In genomic region chr6:87069195-87069900, GRCm38 (mm10) we compare ENCODE assay signal across 21 mouse cellular contexts. TPM values are rescaled to one million over a fixed set of nuclear protein-coding genes. Genes with fewer than 3 reads are reported as not detected.
A peak's percentile ranks its signal among the peaks of the same experiment; 100 is the strongest.
DNase-seq lines count a peak whose midpoint lies in the region; ATAC-seq and TF ChIP-seq lines count a peak whose summit lies in the region.
"Had no signal": no experiment of that assay in that cellular context is flagged by ENCODE, and none has a peak within 500 bp of the region (broad histone marks: within the 10 kb centered on the region; RNA-seq: fewer than 3 reads in every experiment).

No protein-coding gene starts in this region.

- no peak overlapping the region for H3K4me2 ChIP-seq in lung, postnatal 0 days (replicated peaks; ENCODE audit: low read depth, low read length)
- no peak overlapping the region for H3K4me2 ChIP-seq in stomach, embryonic 16.5 days (ENCODE audit: low read depth, low read length)
- H3K4me2 ChIP-seq: heart, embryonic 13.5 days had no signal

- WGBS in lung, postnatal 0 days, result 14% methylated on average over 7 of the region's 7 CpGs
- WGBS in stomach, embryonic 16.5 days, result 30% methylated on average over 7 of the region's 7 CpGs

- peak; percentile 83 for DNase-seq in heart, adult 11 months
- no peak for DNase-seq in heart, adult 9 months (ENCODE audit: low spot score in 2 of 2)
- peak; percentile 86 for DNase-seq in lung, postnatal 0 days (ENCODE audit: low spot score)
- DNase-seq in left cerebral cortex, postnatal 36 days (ENCODE audit: low spot score in 2 of 2), result no peak
- DNase-seq in adrenal gland, postnatal 4 days (ENCODE audit: low spot score in 2 of 2), result no peak
- DNase-seq: adrenal gland, postnatal 36 days; B cell, adult 2 months; gastrocnemius, postnatal 14 days; kidney, adult 11 months; kidney, postnatal 4 days; liver; right cerebral cortex, adult 18-20 months; thymus, postnatal 14 days had no signal

- TF ChIP-seq POLR2A in embryonic fibroblast, embryonic 13.5 days (IDR thresholded peaks at IDR 0.05; ENCODE audit: low read depth, low read length), result no peak

- TF ChIP-seq EP300 in lung, postnatal 0 days (IDR thresholded peaks at IDR 0.05), result peak; percentile 96

- no peak for TF ChIP-seq CTCF in embryonic fibroblast, embryonic 13.5 days (IDR thresholded peaks at IDR 0.05; ENCODE audit: borderline replicate concordance, insufficient read depth, low read length)
- TF ChIP-seq CTCF in lung, postnatal 0 days (IDR thresholded peaks at IDR 0.05), result no peak

- H3K9ac ChIP-seq in lung, postnatal 0 days (replicated peaks; ENCODE audit: low read depth), result no peak overlapping the region
- no peak overlapping the region for H3K9ac ChIP-seq in stomach, embryonic 16.5 days (ENCODE audit: low read length)
- H3K9ac ChIP-seq: heart, embryonic 13.5 days had no signal

- peaks cover 5% of the 10 kb centered on the region; the same call in 1 of the 2 replicates for H3K4me1 ChIP-seq in embryonic fibroblast, embryonic 13.5 days (ENCODE audit: control insufficient read depth, insufficient read depth, low read length)
- H3K4me1 ChIP-seq in lung, postnatal 0 days (ENCODE audit: insufficient read depth, low read depth, low read length), result no peaks in the 10 kb centered on the region
- H3K4me1 ChIP-seq in stomach, embryonic 16.5 days (ENCODE audit: control insufficient read depth, insufficient read depth, low read length), result 0 out of 2 replicates have a peak, but pooled peaks cover 3% of the 10 kb centered on the region

- peaks cover 25% of the 10 kb centered on the region; the same call in 1 of the 2 replicates for H3K36me3 ChIP-seq in lung, postnatal 0 days (ENCODE audit: insufficient read depth, low read length)
- H3K36me3 ChIP-seq in stomach, embryonic 16.5 days (ENCODE audit: control insufficient read depth, insufficient read depth, low read length), result peaks cover 38% of the 10 kb centered on the region

- H3K27ac ChIP-seq in embryonic fibroblast, embryonic 13.5 days (ENCODE audit: insufficient read depth, low read length), result peak overlapping the region; percentile 84
- H3K27ac ChIP-seq in lung, postnatal 0 days (ENCODE audit: low read length), result peak overlapping the region; percentile 73
- H3K27ac ChIP-seq in stomach, embryonic 16.5 days (ENCODE audit: low read length), result peak overlapping the region; percentile 50
- H3K27ac ChIP-seq: heart, embryonic 13.5 days had no signal

- peak; percentile 95 for ATAC-seq in lung, postnatal 0 days
- ATAC-seq in stomach, embryonic 16.5 days (ENCODE audit: insufficient read depth, low FRiP score), result peak; percentile 78
- ATAC-seq in megakaryocyte-erythroid progenitor cell, adult 5-6 weeks (replicated peaks; ENCODE audit: low FRiP score, low TSS enrichment, poor library complexity, severe bottlenecking), result no peak
- ATAC-seq: forebrain, embryonic 16.5 days had no signal

- intact Hi-C loops in left cerebral cortex, postnatal 36 days (cut with DNase I), result no loop called here

- no peak overlapping the region for H3K4me3 ChIP-seq in embryonic fibroblast, embryonic 13.5 days (ENCODE audit: insufficient read depth, low read length)
- no peak overlapping the region for H3K4me3 ChIP-seq in lung, postnatal 0 days (ENCODE audit: low read depth, low read length)
- H3K4me3 ChIP-seq in stomach, embryonic 16.5 days (replicated peaks; ENCODE audit: low read length), result no peak overlapping the region
- H3K4me3 ChIP-seq: heart, embryonic 13.5 days had no signal

- H3K27me3 ChIP-seq in lung, postnatal 0 days (replicated peaks; ENCODE audit: insufficient read depth, low read length), result no peaks in the 10 kb centered on the region
- no peaks in the 10 kb centered on the region for H3K27me3 ChIP-seq in stomach, embryonic 16.5 days (ENCODE audit: control insufficient read depth, insufficient read depth, low read length)
- H3K27me3 ChIP-seq: heart, embryonic 13.5 days had no signal

- H3K9me3 ChIP-seq in lung, postnatal 0 days (ENCODE audit: low read length), result no peaks in the 10 kb centered on the region
- no peaks in the 10 kb centered on the region for H3K9me3 ChIP-seq in stomach, embryonic 16.5 days (replicated peaks; ENCODE audit: control insufficient read depth, low read length)
- H3K9me3 ChIP-seq: heart, embryonic 13.5 days had no signal

RNA-seq across cellular contexts. Expression of gene Gfpt1, which starts 26.7 kb away (rescaled TPM):
- 78.5 and 86.5 TPM in 2 replicates for polyA plus RNA-seq in embryonic fibroblast, embryonic 13.5 days (2011; ENCODE audit: insufficient read length, low read depth, missing spikeins)
- 10.8 and 11.5 TPM in 2 replicates for polyA plus RNA-seq in lung, postnatal 0 days (2015; fragmentation: Nextera tagmentation; extraction: Ambion mirVana)
- polyA plus RNA-seq in stomach, embryonic 16.5 days (2015; fragmentation: Nextera tagmentation; extraction: Ambion mirVana), result 31.0 and 35.8 TPM in 2 replicates
- total RNA-seq in left cerebral cortex, postnatal 36 days (2021), result 10 to 100 TPM; 48.1 to 52.9 TPM
- 32.0 and 46.2 TPM in 2 replicates for total RNA-seq in megakaryocyte-erythroid progenitor cell, adult 5-6 weeks (2014; fragmentation: Nextera tagmentation)
- total RNA-seq in megakaryocyte-erythroid progenitor cell, adult 5-6 weeks (2017), result 34.4 and 40.3 TPM in 2 replicates
- 10 to 100 TPM; 39.8 to 42.6 TPM for total RNA-seq in adrenal gland, postnatal 4 days (2021)

RNA-seq across cellular contexts. Expression of gene D6Ertd527e, which starts 35.2 kb away (rescaled TPM):
- 0.23 and 0.60 TPM in 2 replicates for polyA plus RNA-seq in embryonic fibroblast, embryonic 13.5 days (2011; ENCODE audit: insufficient read length, low read depth, missing spikeins)
- 0.30 and 0.33 TPM in 2 replicates for polyA plus RNA-seq in lung, postnatal 0 days (2015; fragmentation: Nextera tagmentation; extraction: Ambion mirVana)
- 0.44 and 0.61 TPM in 2 replicates for polyA plus RNA-seq in stomach, embryonic 16.5 days (2015; fragmentation: Nextera tagmentation; extraction: Ambion mirVana)
- total RNA-seq in left cerebral cortex, postnatal 36 days (2021), result not detected
- total RNA-seq in megakaryocyte-erythroid progenitor cell, adult 5-6 weeks (2014; fragmentation: Nextera tagmentation), result not detected in 2 replicates
- total RNA-seq in megakaryocyte-erythroid progenitor cell, adult 5-6 weeks (2017), result not detected in 2 replicates
- total RNA-seq in adrenal gland, postnatal 4 days (2021), result under 1 TPM in 1 of 2 experiments, not detected in 1; 0.28 TPM
- total RNA-seq: adrenal gland, postnatal 36 days; common myeloid progenitor, adult 5-6 weeks; ES-E14; gastrocnemius, postnatal 14 days; hematopoietic stem cell, adult 5-6 weeks had no signal

Comparison
In these comparisons a context has a peak if more than half of its experiments do, and no peak if none do; other contexts are left out.
1. DNase-seq: peak in heart, adult 11 months (single experiment) and lung, postnatal 0 days (single experiment); none in heart, adult 9 months (0 of 2), left cerebral cortex, postnatal 36 days (0 of 2) and adrenal gland, postnatal 4 days (0 of 2).
2. Peak in every context shown above with its lines, with median percentiles within 50 percentile points of each other: H3K27ac ChIP-seq.